Mouse (Mus musculus): ENCODE results near the gene Ahctf1.
"Not testable (repeated sequence)": the region's sequence is repeated elsewhere in the genome, so short reads cannot be mapped to it uniquely, and the experiment has no call there.

Gene Ahctf1

DNA sequence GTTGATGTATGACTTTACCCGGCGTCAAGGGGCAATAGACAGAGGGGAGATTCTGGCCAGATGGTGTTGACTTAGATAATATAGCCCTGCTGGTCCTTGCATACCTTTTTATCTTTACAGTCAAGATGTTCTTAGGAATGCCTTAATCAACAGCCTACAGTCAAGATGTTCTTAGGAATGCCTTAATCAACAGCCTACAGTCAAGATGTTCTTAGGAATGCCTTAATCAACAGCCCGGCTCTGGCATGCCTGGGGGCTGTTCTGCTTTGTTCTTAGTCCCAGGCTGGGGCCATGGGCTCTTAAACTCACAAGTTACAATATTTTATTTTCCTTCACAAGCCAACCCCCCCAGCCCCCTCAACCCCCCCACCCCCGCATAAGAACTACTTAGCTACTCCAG, 88.2 kb downstream of the Ahctf1 start:
- DNase-seq (ENCODE audit: low read depth, low spot score): not testable (repeated sequence)

DNA sequence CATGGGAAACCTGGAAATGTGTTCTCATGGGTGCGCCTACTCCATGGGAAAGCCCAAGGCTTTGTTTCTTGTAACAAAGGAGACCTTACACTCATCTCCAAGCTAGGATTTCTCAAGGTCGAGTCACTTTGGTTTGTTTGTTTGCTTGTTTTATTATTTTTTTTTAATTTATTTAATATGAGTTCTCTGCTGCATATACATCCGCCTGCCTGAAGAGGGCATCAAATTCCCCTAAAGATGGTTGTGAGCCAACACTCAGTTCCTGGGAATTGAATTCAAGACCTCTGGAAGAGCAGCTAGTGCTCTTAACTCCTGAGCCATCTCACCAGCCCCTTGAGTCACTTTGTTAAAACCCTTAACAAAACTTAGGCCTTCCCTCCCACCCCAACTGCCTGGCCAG, 90.1 kb downstream of the Ahctf1 start:
- no peak for DNase-seq (ENCODE audit: low read depth, low spot score)

GRCm38 (mm10) chr1:179712658-179713057, 90.8 kb downstream of the Ahctf1 start:
- no peak for DNase-seq (ENCODE audit: low read depth, low spot score)

DNA sequence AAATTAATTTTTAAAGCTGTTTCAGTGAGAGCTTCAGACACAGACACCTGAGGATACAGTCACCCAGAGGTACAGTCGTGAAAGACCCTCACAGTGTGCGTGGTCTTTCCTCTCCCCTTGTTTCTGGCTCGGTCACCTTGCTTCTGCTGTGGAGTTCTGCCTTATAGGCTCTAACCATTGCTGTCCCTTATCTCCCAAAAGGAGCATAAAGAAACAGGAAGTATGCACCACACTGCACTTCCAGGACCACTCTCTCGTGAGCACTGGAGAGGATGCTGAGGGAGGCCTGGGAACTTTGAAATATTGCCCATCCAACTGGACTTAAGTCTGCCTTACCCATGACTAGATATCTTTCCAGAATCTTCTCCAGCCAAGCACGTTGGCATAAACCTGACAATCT, 92.7 kb downstream of the Ahctf1 start:
- DNase-seq (ENCODE audit: low read depth, low spot score): no peak

GRCm38 (mm10) chr1:179709390-179709789, 94.1 kb downstream of the Ahctf1 start:
- no peak for DNase-seq (ENCODE audit: low read depth, low spot score)

DNA sequence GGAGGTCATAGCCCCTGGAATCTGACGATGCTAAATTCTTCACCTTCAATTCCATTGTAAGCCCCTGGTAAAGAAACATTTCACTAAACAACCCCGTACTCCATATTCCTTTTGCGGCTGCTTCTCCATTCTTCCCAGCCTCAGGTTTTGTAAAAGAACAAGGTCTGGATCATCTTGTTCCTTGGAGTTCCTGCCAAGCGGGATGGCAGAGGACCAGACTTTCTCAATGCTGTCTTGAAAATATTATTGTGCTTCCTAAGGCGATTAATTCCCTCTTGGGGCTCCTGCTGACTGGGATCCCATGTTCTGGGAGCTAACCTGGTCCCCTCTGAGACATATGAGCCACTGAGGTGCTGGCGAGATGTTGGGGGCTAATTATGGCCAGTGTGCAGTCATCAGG, 98.3 kb downstream of the Ahctf1 start:
- no peak for DNase-seq (ENCODE audit: low read depth, low spot score)

DNA sequence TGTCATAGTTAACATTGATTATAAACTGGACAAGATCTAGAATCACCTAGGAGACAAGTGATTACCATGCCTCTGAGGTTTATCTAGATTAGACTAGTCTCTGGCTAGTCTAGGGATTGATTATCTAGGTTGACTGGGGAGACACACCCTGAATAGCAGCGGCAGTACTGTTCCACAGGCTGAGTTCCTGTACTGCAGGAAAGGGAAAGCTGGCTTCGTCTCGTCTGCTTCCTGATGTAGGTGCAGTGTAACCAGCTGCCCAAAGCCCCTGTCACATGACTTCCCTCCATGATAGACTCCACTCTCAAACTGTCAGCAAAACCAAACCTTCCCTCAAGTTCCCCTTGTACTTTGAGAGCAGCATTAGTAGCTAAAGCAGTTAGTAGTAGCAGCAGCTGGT, 99.3 kb downstream of the Ahctf1 start:
- DNase-seq (ENCODE audit: low read depth, low spot score): no peak
